Mouse (Mus musculus) bone marrow, adult 2 months (tissue): ENCODE measurements around the gene Zfp692.

Experiments used
- CTCF ChIP-seq: fragments of 200-500 bp; IDR thresholded peaks from 2 replicates; pipeline ENCODE4 v1.5.1; 2011; ENCODE audit warnings: low read length, control low read depth; ENCODE audit not compliant: control insufficient read depth, insufficient read depth
- POLR2A ChIP-seq: fragments of 200-500 bp; IDR thresholded peaks from 2 replicates; pipeline ENCODE4 v1.6.1; 2011; ENCODE audit warnings: low read depth, mild to moderate bottlenecking, control low read depth, low read length, borderline replicate concordance; ENCODE audit not compliant: control insufficient read depth

DNA sequence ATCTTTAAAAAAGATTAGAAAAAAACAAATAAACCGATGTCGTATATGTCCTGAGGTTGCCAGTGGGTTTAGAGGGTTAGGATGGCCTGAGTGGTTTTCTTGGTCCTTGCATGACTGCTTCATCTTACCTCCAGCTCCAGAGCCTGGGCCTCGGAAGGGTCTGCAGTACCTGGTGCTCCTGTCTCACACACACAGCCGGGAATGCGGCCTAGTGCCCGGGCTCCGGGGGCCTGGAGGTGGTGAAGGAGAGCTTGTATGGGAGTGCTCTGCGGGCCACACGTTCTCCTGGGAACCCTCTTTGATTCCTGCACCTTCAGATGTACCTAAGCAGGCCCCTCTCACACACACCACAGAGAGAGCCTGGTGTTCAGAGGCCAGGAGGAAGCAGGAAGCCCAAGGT lies 1.8 kb downstream of the Zfp692 start:
- no peak for TF ChIP-seq POLR2A
- TF ChIP-seq CTCF, result no peak
